Mouse (Mus musculus) megakaryocyte-erythroid progenitor cell, adult 5-6 weeks (primary cell): ENCODE results near the gene Acoxl. TPM values are rescaled to one million over a fixed set of nuclear protein-coding genes. Genes with fewer than 3 reads are reported as not detected.
A peak's percentile ranks its signal among the peaks of the same experiment; 100 is the strongest.

ENCODE experiments used
- ATAC-seq: replicated peaks from 2 replicates; pipeline ENCODE4 v1.8.0; 2016; ENCODE audit warnings: mild to moderate bottlenecking, inconsistent platforms; ENCODE audit not compliant: severe bottlenecking, poor library complexity, low FRiP score, low TSS enrichment
- total RNA-seq, 2 experiments: library from RNA; stranded (forward) in 1 of 2; stranded (reverse) in 1 of 2; fragments of 200-1000, 215-1000 nt in 1 of 2; fragments of >200 nt in 1 of 2; fragmentation: Nextera tagmentation in 1 of 2; gene quantifications; 2 replicates each; pipeline ENCODE4 v1.2.3; 2014 to 2017

Acoxl gene
- total RNA-seq, 2 experiments from 2014 or later = 0.75 to 0.87 TPM

DNA sequence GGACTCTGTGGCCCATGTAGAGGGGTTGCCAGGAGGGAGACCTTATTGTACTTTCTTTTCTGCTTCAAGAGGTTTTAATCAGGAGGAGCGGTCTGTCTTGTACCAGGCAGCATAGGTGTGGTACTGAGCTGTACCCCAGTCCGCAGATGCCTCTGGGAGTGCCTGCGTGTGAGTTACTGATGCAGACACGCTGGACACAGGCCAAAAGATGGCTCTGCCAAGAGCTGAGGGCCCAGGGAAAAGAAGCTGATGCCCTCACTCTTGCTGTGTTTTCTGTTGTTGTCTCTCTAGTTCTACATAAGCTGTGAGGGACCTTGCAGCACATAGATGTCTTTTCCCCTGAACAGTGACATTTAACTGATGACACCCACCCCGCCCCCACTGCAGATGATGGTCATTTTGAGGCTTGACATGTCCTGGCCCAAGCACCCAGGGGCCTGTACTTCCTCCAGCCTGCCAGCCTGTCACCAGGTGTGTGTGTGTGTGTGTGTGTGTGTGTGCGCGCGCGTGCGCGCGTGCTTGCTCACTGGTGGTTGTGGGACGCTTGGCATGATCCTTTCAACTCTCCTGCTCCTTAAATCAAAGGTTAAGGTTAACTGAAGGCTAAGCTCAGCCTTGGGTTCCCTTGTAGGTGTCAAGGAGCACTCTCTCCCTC is 316.9 kb downstream of the Acoxl start:
- ATAC-seq = peak; percentile 74

- ATAC-seq = no peak
These were observed 317.4 kb downstream of the Acoxl start for GRCm38 (mm10) chr2:128156067-128156462.

- ATAC-seq = peak; percentile 40; the same call in 1 of the 2 replicates
These were observed 318.1 kb downstream of the Acoxl start for GRCm38 (mm10) chr2:128156557-128157412.

GRCm38 (mm10) chr2:128158734-128159410 is 320.2 kb downstream of the Acoxl start:
- no peak for ATAC-seq

DNA sequence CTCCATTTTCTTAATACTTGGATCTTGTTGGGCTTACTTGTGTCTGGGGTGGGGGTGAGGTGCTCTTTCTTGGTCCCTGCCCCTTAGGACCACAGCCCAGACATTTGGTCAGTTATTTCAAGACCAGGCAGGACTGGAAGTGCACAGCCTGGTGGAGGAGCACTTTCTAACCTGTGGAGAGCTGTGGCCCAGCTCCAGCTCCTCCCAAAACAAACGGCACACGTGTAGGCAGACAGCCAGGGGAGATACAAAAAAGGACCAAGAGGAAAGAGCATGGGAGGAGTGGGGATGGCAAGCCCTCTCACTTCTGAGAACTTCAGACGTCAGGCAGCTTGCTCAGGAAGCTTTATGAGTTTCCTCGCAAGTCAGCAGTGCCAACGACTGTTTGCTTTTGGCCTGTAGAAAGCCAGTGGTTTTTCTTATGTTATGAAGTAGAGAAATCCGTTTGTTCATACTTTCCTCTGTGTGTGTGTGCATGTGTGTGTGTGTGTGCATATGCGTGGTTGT is 321.0 kb downstream of the Acoxl start:
- ATAC-seq = no peak

DNA sequence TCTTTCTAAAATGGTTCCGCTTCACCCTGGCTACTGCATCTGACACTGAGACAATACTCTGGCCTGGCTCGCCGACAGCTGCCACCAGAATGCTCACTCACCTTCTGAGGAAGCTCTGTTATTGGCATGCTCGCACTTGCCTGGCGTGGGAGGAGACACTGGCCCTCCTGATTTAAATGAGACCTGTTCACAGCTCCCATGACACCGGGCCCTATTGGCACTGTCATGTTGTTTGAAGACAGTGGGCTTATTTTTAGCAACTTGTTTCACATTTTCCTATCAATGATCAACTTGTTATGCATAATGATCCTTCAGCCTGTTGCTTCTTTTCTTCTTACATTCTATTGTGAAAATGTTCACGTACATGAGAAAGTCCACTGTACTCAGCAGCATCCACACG is 324.5 kb downstream of the Acoxl start:
- no peak for ATAC-seq

- ATAC-seq = peak; percentile 94
These were observed 328.1 kb downstream of the Acoxl start for GRCm38 (mm10) chr2:128166623-128167423.

GRCm38 (mm10) chr2:128167930-128168329 is 329.3 kb downstream of the Acoxl start:
- no peak for ATAC-seq

GRCm38 (mm10) chr2:128169486-128169885 is 330.8 kb downstream of the Acoxl start:
- ATAC-seq = no peak

DNA sequence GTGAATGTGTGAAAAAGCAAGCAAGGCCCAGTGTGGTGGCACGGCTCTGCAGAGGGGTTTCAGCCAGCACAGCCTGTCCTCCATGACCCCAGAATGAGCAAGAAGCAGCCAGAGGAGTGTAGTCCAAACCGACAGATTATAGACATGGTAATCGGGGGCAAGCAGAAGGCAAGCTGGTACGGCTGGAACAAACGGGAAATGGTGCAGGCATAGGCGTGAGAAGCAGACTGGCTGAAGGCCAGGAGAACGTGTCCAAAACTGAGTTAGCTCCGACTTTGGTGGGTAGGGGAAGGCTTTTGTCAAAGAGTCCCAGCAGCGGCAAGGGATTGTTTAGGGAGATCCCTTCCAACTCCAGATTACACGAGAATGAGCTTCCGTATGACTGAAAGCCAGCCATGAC is 331.3 kb downstream of the Acoxl start:
- peak; percentile 24; the same call in 1 of the 2 replicates for ATAC-seq

- no peak for ATAC-seq
These were observed 331.9 kb downstream of the Acoxl start for GRCm38 (mm10) chr2:128170614-128171013.

- no peak for ATAC-seq
These were observed 333.6 kb downstream of the Acoxl start for GRCm38 (mm10) chr2:128172266-128172665.

Other genes starting within 250 kb of the Acoxl start
- gene Mal, start 182.2 kb upstream of the Acoxl start, total RNA-seq (2014; fragmentation: Nextera tagmentation) = not detected in 2 replicates
- not detected in 2 replicates for gene Mal, start 182.2 kb upstream of the Acoxl start, total RNA-seq (2017)
- not detected in 2 replicates for gene Mall, start 108.9 kb upstream of the Acoxl start, total RNA-seq (2014; fragmentation: Nextera tagmentation)
- not detected in 2 replicates for gene Mall, start 108.9 kb upstream of the Acoxl start, total RNA-seq (2017)
- 19.2 and 19.3 TPM in 2 replicates for gene Nphp1, start 50.0 kb upstream of the Acoxl start, total RNA-seq (2014; fragmentation: Nextera tagmentation)
- 24.4 and 26.4 TPM in 2 replicates for gene Nphp1, start 50.0 kb upstream of the Acoxl start, total RNA-seq (2017)
- gene Mtln, start 46.4 kb upstream of the Acoxl start, total RNA-seq (2014; fragmentation: Nextera tagmentation) = 30.9 and 33.7 TPM in 2 replicates
- 50.0 and 59.6 TPM in 2 replicates for gene Mtln, start 46.4 kb upstream of the Acoxl start, total RNA-seq (2017)
- 36.4 and 51.6 TPM in 2 replicates for gene Bub1, start 7.0 kb upstream of the Acoxl start, total RNA-seq (2014; fragmentation: Nextera tagmentation)
- gene Bub1, start 7.0 kb upstream of the Acoxl start, total RNA-seq (2017) = 43.2 and 48.8 TPM in 2 replicates